Mouse (Mus musculus): ENCODE results near the gene Lztr1. TPM values are rescaled to one million over a fixed set of nuclear protein-coding genes. Genes with fewer than 3 reads are reported as not detected.
"Not testable (repeated sequence)": the region's sequence is repeated elsewhere in the genome, so short reads cannot be mapped to it uniquely, and the experiment has no call there.

The Lztr1 gene
- polyA plus RNA-seq, 1 experiment, result 46.6 TPM

GRCm38 (mm10) chr16:17532676-17533329, 24.3 kb downstream of the Lztr1 start:
- no peaks in the 10 kb centered on the region for H3K9me3 ChIP-seq (replicated peaks; ENCODE audit: control insufficient read depth, insufficient read depth, low read length, poor library complexity, severe bottlenecking)
- no peak for TF ChIP-seq EP300 (IDR thresholded peaks at IDR 0.05; ENCODE audit: insufficient read depth, low read depth, low read length)
- TF ChIP-seq CTCF (IDR thresholded peaks at IDR 0.05; ENCODE audit: low read depth, low read length), result no peak
- no peak for TF ChIP-seq POLR2A (IDR thresholded peaks at IDR 0.05; ENCODE audit: insufficient read depth, low read length)
- no peaks in the 10 kb centered on the region; the same call in 1 of the 2 replicates for H3K36me3 ChIP-seq (ENCODE audit: control insufficient read depth, insufficient read depth, low read length, poor library complexity, severe bottlenecking)
- H3K4me1 ChIP-seq (ENCODE audit: control insufficient read depth, insufficient read depth, low read length), result peaks cover 3% of the 10 kb centered on the region
- H3K27ac ChIP-seq (ENCODE audit: insufficient read depth, low read length), result peak overlapping the region; percentile 26; the same call in 1 of the 2 replicates
- no peaks in the 10 kb centered on the region for H3K27me3 ChIP-seq (ENCODE audit: control insufficient read depth, insufficient read depth, low read length, poor library complexity, severe bottlenecking)
- H3K4me3 ChIP-seq (ENCODE audit: low read depth, low read length), result no peak overlapping the region
- H3K9ac ChIP-seq (ENCODE audit: low read depth, poor library complexity, severe bottlenecking), result no peak overlapping the region

GRCm38 (mm10) chr16:17536584-17536983, 28.1 kb downstream of the Lztr1 start:
- Histone ChIP-seq H3K9me3 (replicated peaks; ENCODE audit: control insufficient read depth, insufficient read depth, low read length, poor library complexity, severe bottlenecking) (no peaks in the 10 kb centered on the region), H3K27me3 (ENCODE audit: control insufficient read depth, insufficient read depth, low read length, poor library complexity, severe bottlenecking) (no peaks in the 10 kb centered on the region), H3K4me1 (ENCODE audit: control insufficient read depth, insufficient read depth, low read length) (peaks cover 3% of the 10 kb centered on the region), H3K9ac (ENCODE audit: low read depth, poor library complexity, severe bottlenecking) (no peak overlapping the region), H3K27ac (ENCODE audit: insufficient read depth, low read length) (no peak overlapping the region), H3K4me3 (ENCODE audit: low read depth, low read length) (no peak overlapping the region), H3K36me3 (ENCODE audit: control insufficient read depth, insufficient read depth, low read length, poor library complexity, severe bottlenecking) (no peaks in the 10 kb centered on the region)
- TF ChIP-seq POLR2A (IDR thresholded peaks at IDR 0.05; ENCODE audit: insufficient read depth, low read length), result no peak
- no peak for TF ChIP-seq CTCF (IDR thresholded peaks at IDR 0.05; ENCODE audit: low read depth, low read length)
- TF ChIP-seq EP300 (IDR thresholded peaks at IDR 0.05; ENCODE audit: insufficient read depth, low read depth, low read length), result no peak

GRCm38 (mm10) chr16:17542632-17543031, 34.1 kb downstream of the Lztr1 start:
- Histone ChIP-seq H3K27me3 (ENCODE audit: control insufficient read depth, insufficient read depth, low read length, poor library complexity, severe bottlenecking) (no peaks in the 10 kb centered on the region), H3K9me3 (replicated peaks; ENCODE audit: control insufficient read depth, insufficient read depth, low read length, poor library complexity, severe bottlenecking) (no peaks in the 10 kb centered on the region), H3K9ac (ENCODE audit: low read depth, poor library complexity, severe bottlenecking) (no peak overlapping the region), H3K4me3 (ENCODE audit: low read depth, low read length) (no peak overlapping the region), H3K4me1 (ENCODE audit: control insufficient read depth, insufficient read depth, low read length) (no peaks in the 10 kb centered on the region), H3K27ac (ENCODE audit: insufficient read depth, low read length) (no peak overlapping the region), H3K36me3 (ENCODE audit: control insufficient read depth, insufficient read depth, low read length, poor library complexity, severe bottlenecking) (no peaks in the 10 kb centered on the region)
- no peak for TF ChIP-seq CTCF (IDR thresholded peaks at IDR 0.05; ENCODE audit: low read depth, low read length)
- TF ChIP-seq EP300 (IDR thresholded peaks at IDR 0.05; ENCODE audit: insufficient read depth, low read depth, low read length), result no peak
- no peak for TF ChIP-seq POLR2A (IDR thresholded peaks at IDR 0.05; ENCODE audit: insufficient read depth, low read length)

GRCm38 (mm10) chr16:17552837-17553236, 44.3 kb downstream of the Lztr1 start:
- H3K27ac ChIP-seq (ENCODE audit: insufficient read depth, low read length), result no peak overlapping the region
- H3K4me1 ChIP-seq (ENCODE audit: control insufficient read depth, insufficient read depth, low read length), result no peaks in the 10 kb centered on the region
- TF ChIP-seq EP300 (IDR thresholded peaks at IDR 0.05; ENCODE audit: insufficient read depth, low read depth, low read length) (no peak), CTCF (IDR thresholded peaks at IDR 0.05; ENCODE audit: low read depth, low read length) (no peak), POLR2A (IDR thresholded peaks at IDR 0.05; ENCODE audit: insufficient read depth, low read length) (no peak)
- no peak overlapping the region for H3K4me3 ChIP-seq (ENCODE audit: low read depth, low read length)
- no peak overlapping the region for H3K9ac ChIP-seq (ENCODE audit: low read depth, poor library complexity, severe bottlenecking)
- H3K9me3 ChIP-seq (replicated peaks; ENCODE audit: control insufficient read depth, insufficient read depth, low read length, poor library complexity, severe bottlenecking), result no peaks in the 10 kb centered on the region
- H3K36me3 ChIP-seq (ENCODE audit: control insufficient read depth, insufficient read depth, low read length, poor library complexity, severe bottlenecking), result no peaks in the 10 kb centered on the region
- no peaks in the 10 kb centered on the region for H3K27me3 ChIP-seq (ENCODE audit: control insufficient read depth, insufficient read depth, low read length, poor library complexity, severe bottlenecking)

GRCm38 (mm10) chr16:17553910-17554685, 45.6 kb downstream of the Lztr1 start:
- Histone ChIP-seq H3K4me3 (ENCODE audit: low read depth, low read length) (peak overlapping the region; percentile 46), H3K27me3 (ENCODE audit: control insufficient read depth, insufficient read depth, low read length, poor library complexity, severe bottlenecking) (no peaks in the 10 kb centered on the region), H3K9ac (ENCODE audit: low read depth, poor library complexity, severe bottlenecking) (no peak overlapping the region), H3K9me3 (replicated peaks; ENCODE audit: control insufficient read depth, insufficient read depth, low read length, poor library complexity, severe bottlenecking) (no peaks in the 10 kb centered on the region), H3K36me3 (ENCODE audit: control insufficient read depth, insufficient read depth, low read length, poor library complexity, severe bottlenecking) (no peaks in the 10 kb centered on the region), H3K4me1 (ENCODE audit: control insufficient read depth, insufficient read depth, low read length) (no peaks in the 10 kb centered on the region), H3K27ac (ENCODE audit: insufficient read depth, low read length) (peak overlapping the region; percentile 62)
- peak; percentile 37; the same call in 1 of the 2 replicates for TF ChIP-seq EP300 (IDR thresholded peaks at IDR 0.05; ENCODE audit: insufficient read depth, low read depth, low read length)
- no peak for TF ChIP-seq CTCF (IDR thresholded peaks at IDR 0.05; ENCODE audit: low read depth, low read length)
- TF ChIP-seq POLR2A (IDR thresholded peaks at IDR 0.05; ENCODE audit: insufficient read depth, low read length), result no peak

- H3K27me3 ChIP-seq (ENCODE audit: control insufficient read depth, insufficient read depth, low read length, poor library complexity, severe bottlenecking); H3K36me3 ChIP-seq (ENCODE audit: control insufficient read depth, insufficient read depth, low read length, poor library complexity, severe bottlenecking); H3K9ac ChIP-seq (ENCODE audit: low read depth, poor library complexity, severe bottlenecking); H3K4me1 ChIP-seq (ENCODE audit: control insufficient read depth, insufficient read depth, low read length); H3K27ac ChIP-seq (ENCODE audit: insufficient read depth, low read length); H3K4me3 ChIP-seq (ENCODE audit: low read depth, low read length); H3K9me3 ChIP-seq (replicated peaks; ENCODE audit: control insufficient read depth, insufficient read depth, low read length, poor library complexity, severe bottlenecking): not testable (repeated sequence)
Measured at GRCm38 (mm10) chr16:17554702-17555101, 46.2 kb downstream of the Lztr1 start.

Measured in ES-Bruce4 (cell line).